Mouse (Mus musculus) cerebellum, postnatal 4 days (tissue): ENCODE results near the gene Olfr294.

ENCODE experiments used
- DNase-seq, 2 experiments: peaks; one replicate each; pipeline ENCODE4 v3.0.0; 2022; ENCODE audit warnings: low spot score in 2 of 2, mixed read lengths in 1 of 2

Olfr294 gene

GRCm38 (mm10) chr7:86616543-86616942 lies at the start of gene Olfr294:
TSS of gene Olfr294 (minus strand) at chr7:86616643.
- no peak for DNase-seq

- DNase-seq = no peak
Measured at GRCm38 (mm10) chr7:86648761-86649160, 32.3 kb upstream of the Olfr294 start, which contains the start of gene Olfr293. TSS of gene Olfr293 (plus strand) at chr7:86649061.

- DNase-seq = no peak
Measured at GRCm38 (mm10) chr7:86583562-86583961, 32.9 kb downstream of the Olfr294 start, which contains the start of gene Olfr295. TSS of gene Olfr295 (plus strand) at chr7:86583862.
